Mouse (Mus musculus): Measurements from ENCODE around the gene Gm45808.

- TF ChIP-seq CTCF (IDR thresholded peaks at IDR 0.05; ENCODE audit: control insufficient read depth, insufficient read depth, insufficient replicate concordance, low read depth, low read length): no peak
- no peak for TF ChIP-seq POLR2A (IDR thresholded peaks at IDR 0.05; ENCODE audit: control insufficient read depth, low read depth, low read length)
Measured at GRCm38 (mm10) chr7:45491264-45491663, 4.7 kb upstream of the Gm45808 start.
